Mouse (Mus musculus) limb, embryonic 12.5 days (tissue): Measurements from ENCODE around the gene Krt83. TPM values are rescaled to one million over a fixed set of nuclear protein-coding genes. Genes with fewer than 3 reads are reported as not detected.

ENCODE experiments used
- ATAC-seq: fragments of 200-750 bp; cut with Nextera tagmentation; 2 replicates; pipeline ENCODE4 v1.8.0; 2017; ENCODE audit warnings: low read depth, moderate TSS enrichment; ENCODE audit not compliant: insufficient number of reproducible peaks, insufficient read depth, low FRiP score, low TSS enrichment
- H3K27ac ChIP-seq: fragments of 300-500 bp; sonication (generic); 2 replicates; pipeline ENCODE4 v1.5.1; 2016; ENCODE audit warnings: mild to moderate bottlenecking, moderate library complexity
- H3K27me3 ChIP-seq: fragments of 300-500 bp; sonication (generic); 2 replicates; pipeline ENCODE4 v1.6.1; 2016; ENCODE audit warnings: mild to moderate bottlenecking, moderate library complexity
- H3K36me3 ChIP-seq: fragments of 300-500 bp; sonication (generic); 2 replicates; pipeline ENCODE4 v1.6.1; 2016; ENCODE audit warnings: mild to moderate bottlenecking, moderate library complexity
- H3K4me1 ChIP-seq: fragments of 300-500 bp; sonication (generic); replicated peaks from 2 replicates; pipeline ENCODE4 v1.6.1; 2016
- H3K4me2 ChIP-seq: fragments of 300-500 bp; sonication (generic); 2 replicates; pipeline ENCODE4 v1.6.1; 2016; ENCODE audit warnings: mild to moderate bottlenecking, moderate library complexity
- H3K4me3 ChIP-seq: fragments of 300-500 bp; sonication (generic); replicated peaks from 2 replicates; pipeline ENCODE4 v1.5.1; 2016; ENCODE audit warnings: mild to moderate bottlenecking
- H3K9ac ChIP-seq: fragments of 300-500 bp; sonication (generic); replicated peaks from 2 replicates; pipeline ENCODE4 v1.6.1; 2016; ENCODE audit warnings: mild to moderate bottlenecking, moderate library complexity
- H3K9me3 ChIP-seq: fragments of 300-500 bp; sonication (generic); 2 replicates; pipeline ENCODE4 v1.6.1; 2016; ENCODE audit warnings: mild to moderate bottlenecking, moderate library complexity
- WGBS: fragments of 180-500 bp; shearing (Covaris S2); methylation state at CpG from one replicate; pipeline ENCODE4 v1.1.7; 2016; 5-methylcytosine and 5-hydroxymethylcytosine counted together
- polyA plus RNA-seq: library from polyadenylated mRNA; unstranded; fragments of >200 nt; fragmentation: Nextera tagmentation; extraction: Ambion mirVana; gene quantifications from 2 replicates; pipeline ENCODE4 v1.2.1, GENCODE M21; 2016

The Krt83 gene
- polyA plus RNA-seq, 1 experiment from 2014 or later = not detected

DNA sequence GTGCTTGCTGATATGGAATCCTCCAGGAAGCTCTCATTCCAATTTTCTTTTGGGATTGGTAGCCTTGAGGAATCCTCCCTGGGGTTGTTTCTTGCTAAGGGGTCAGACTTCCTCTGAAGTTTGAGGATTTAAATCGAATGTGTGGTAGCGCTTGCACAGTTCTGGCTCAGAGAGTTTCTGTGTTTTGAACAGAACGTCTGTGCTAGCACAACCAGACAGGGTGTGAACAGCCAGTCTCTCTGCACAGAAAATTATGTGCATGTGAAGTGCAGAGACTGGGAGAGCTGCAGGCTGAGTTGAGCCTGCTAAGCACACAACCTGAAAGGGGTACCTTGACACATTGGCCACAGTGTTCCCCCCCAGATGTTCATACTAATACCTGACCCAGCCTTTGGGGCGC lies 50.5 kb downstream of the Krt83 start:
- no peak overlapping the region for H3K9ac ChIP-seq
- peaks cover 52% of the 10 kb centered on the region for H3K27me3 ChIP-seq

DNA sequence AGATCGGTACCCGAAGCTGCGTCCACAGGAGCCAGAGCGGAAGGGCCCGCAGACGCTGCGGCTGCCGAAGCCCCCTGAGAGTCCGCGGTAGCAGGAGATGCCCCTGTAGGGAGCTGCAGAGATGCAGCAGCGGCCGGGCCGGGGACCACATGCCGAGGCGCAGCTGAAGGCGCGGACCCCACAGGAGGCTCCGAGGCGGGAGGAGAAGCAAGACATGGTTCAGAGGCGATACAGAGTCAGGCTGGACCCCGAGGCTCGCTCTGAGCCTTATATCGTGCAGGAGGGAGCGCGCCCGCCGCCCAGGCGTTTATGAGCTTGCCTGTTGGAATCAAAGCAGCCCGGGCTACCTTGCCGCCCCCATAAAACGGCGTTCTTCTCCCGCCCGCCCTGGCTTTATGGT lies 52.8 kb downstream of the Krt83 start, which contains the start of gene Krt87:
Gene Krt87, minus strand, starts transcription at position 250 of the 400 bp plus-strand sequence.
- peak within 1 kb of the TSS; percentile 63 for H3K4me2 ChIP-seq
- H3K4me1 ChIP-seq = peaks cover 10% of the 10 kb centered on the region
- no peak for ATAC-seq
- no peaks in the 10 kb centered on the region for H3K9me3 ChIP-seq
- WGBS = 2% methylated on average over 34 of the region's 34 CpGs
- peak within 1 kb of the TSS; percentile 34 for H3K4me3 ChIP-seq
- H3K27ac ChIP-seq = no peak within 1 kb of the TSS
- H3K36me3 ChIP-seq = no peaks in the 10 kb centered on the region
- H3K27me3 ChIP-seq = peaks cover 59% of the 10 kb centered on the region
- peak within 1 kb of the TSS; percentile 31 for H3K9ac ChIP-seq

More for the DNA sequence above, 50.5 kb downstream of the Krt83 start:
- no peak overlapping the region for H3K27ac ChIP-seq
- peaks cover 10% of the 10 kb centered on the region for H3K4me1 ChIP-seq
- WGBS = 72% methylated on average over 4 of the region's 4 CpGs
- no peak overlapping the region for H3K4me2 ChIP-seq
- no peaks in the 10 kb centered on the region for H3K9me3 ChIP-seq
- H3K4me3 ChIP-seq = no peak overlapping the region
- no peak for ATAC-seq
- no peaks in the 10 kb centered on the region for H3K36me3 ChIP-seq

DNA sequence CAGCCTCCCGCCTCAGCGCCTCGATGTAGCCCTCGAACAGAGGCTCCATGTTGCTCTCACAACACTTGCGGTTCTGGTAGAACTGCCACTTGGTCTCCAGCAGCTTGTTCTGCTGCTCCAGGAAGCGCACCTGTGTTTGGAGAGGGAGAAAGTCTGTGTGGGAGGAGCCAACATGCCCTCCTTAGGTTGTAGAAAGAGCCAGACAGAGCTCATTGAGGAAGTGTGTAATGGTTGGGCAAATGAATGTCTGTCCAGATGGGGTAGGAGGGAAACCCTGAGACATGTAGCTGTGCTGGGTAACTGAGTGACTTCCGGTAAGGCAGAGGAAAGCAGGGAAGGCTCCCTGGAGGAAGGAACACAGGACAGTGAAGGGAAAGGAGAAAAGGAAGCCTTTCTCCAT lies 54.7 kb downstream of the Krt83 start:
- Histone ChIP-seq H3K4me2 (no peak overlapping the region), H3K9me3 (no peaks in the 10 kb centered on the region), H3K9ac (no peak overlapping the region), H3K27me3 (peaks cover 59% of the 10 kb centered on the region), H3K36me3 (no peaks in the 10 kb centered on the region), H3K27ac (no peak overlapping the region), H3K4me3 (no peak overlapping the region), H3K4me1 (peaks cover 10% of the 10 kb centered on the region)
- ATAC-seq = no peak
- 91% methylated on average over 7 of the region's 7 CpGs for WGBS

Other genes starting within 250 kb of the Krt83 start
- 5.5 and 7.0 TPM in 2 replicates for gene Nr4a1, start 237.2 kb downstream of the Krt83 start, polyA plus RNA-seq
- 66.9 and 67.4 TPM in 2 replicates for gene Atg101, start 207.2 kb downstream of the Krt83 start, polyA plus RNA-seq
- 4.5 and 4.7 TPM in 2 replicates for gene 6030408B16Rik, start 198.3 kb downstream of the Krt83 start, polyA plus RNA-seq
- 0.09 and 0.26 TPM in 2 replicates for gene Krt80, start 121.3 kb downstream of the Krt83 start, polyA plus RNA-seq
- gene Krt7, start 80.5 kb downstream of the Krt83 start, polyA plus RNA-seq = 21.2 and 24.3 TPM in 2 replicates
- 0.29 and 0.56 TPM in 2 replicates for gene Krt87, start 52.7 kb downstream of the Krt83 start, polyA plus RNA-seq
- not detected in 2 replicates for gene Krt88, start 43.8 kb downstream of the Krt83 start, polyA plus RNA-seq
- gene Krt81, start 27.8 kb downstream of the Krt83 start, polyA plus RNA-seq = not detected in 2 replicates
- gene Krt86, start 18.0 kb downstream of the Krt83 start, polyA plus RNA-seq = not detected in 2 replicates
- gene Gm49425, start 25.7 kb upstream of the Krt83 start, polyA plus RNA-seq = not detected in 2 replicates
- gene Krt84, start 41.3 kb upstream of the Krt83 start, polyA plus RNA-seq = not detected in 2 replicates
- gene Krt82, start 59.2 kb upstream of the Krt83 start, polyA plus RNA-seq = not detected in 2 replicates
- 0.08 and 0.24 TPM in 2 replicates for gene Krt90, start 71.4 kb upstream of the Krt83 start, polyA plus RNA-seq
- 0.27 and 0.30 TPM in 2 replicates for gene Krt75, start 82.4 kb upstream of the Krt83 start, polyA plus RNA-seq
- not detected in 2 replicates for gene Gm5414, start 136.7 kb upstream of the Krt83 start, polyA plus RNA-seq
- not detected in 2 replicates for gene Gm5478, start 155.9 kb upstream of the Krt83 start, polyA plus RNA-seq
- gene Krt6b, start 188.8 kb upstream of the Krt83 start, polyA plus RNA-seq = not detected in 2 replicates
- gene Krt6a, start 202.8 kb upstream of the Krt83 start, polyA plus RNA-seq = 0.55 and 0.59 TPM in 2 replicates
- 101 and 109 TPM in 2 replicates for gene Krt5, start 221.4 kb upstream of the Krt83 start, polyA plus RNA-seq